Mouse (Mus musculus) c-Kit-positive CD71-positive TER-119-positive erythroid progenitor cells, embryonic 14.5 days (primary cell): ENCODE results near the gene Dyrk2.

Source experiments
- DNase-seq: peaks from one replicate; pipeline ENCODE4 v3.0.0-alpha.2; 2013; ENCODE audit warnings: low spot score

Gene Dyrk2

GRCm38 (mm10) chr10:118870201-118870980, at the start of gene Dyrk2:
Dyrk2 (minus strand) TSS chr10:118870209.
- no peak for DNase-seq

GRCm38 (mm10) chr10:118902625-118903024, 32.6 kb upstream of the Dyrk2 start:
- DNase-seq, result no peak

GRCm38 (mm10) chr10:118893645-118894044, 23.6 kb upstream of the Dyrk2 start:
- no peak for DNase-seq

- no peak for DNase-seq
Measured at GRCm38 (mm10) chr10:118884126-118884525, 14.1 kb upstream of the Dyrk2 start.

- no peak for DNase-seq
Measured at GRCm38 (mm10) chr10:118883317-118883716, 13.3 kb upstream of the Dyrk2 start.

- no peak for DNase-seq
Measured at GRCm38 (mm10) chr10:118882258-118882885, 12.4 kb upstream of the Dyrk2 start.

GRCm38 (mm10) chr10:118880776-118881175, 10.8 kb upstream of the Dyrk2 start:
- no peak for DNase-seq

- DNase-seq, result no peak
Measured at GRCm38 (mm10) chr10:118872196-118872595, 2.2 kb upstream of the Dyrk2 start.

GRCm38 (mm10) chr10:118869591-118870001, 413 bp downstream of the Dyrk2 start:
- peak; percentile 52 for DNase-seq

GRCm38 (mm10) chr10:118868601-118869590, 1.1 kb downstream of the Dyrk2 start:
- DNase-seq, result peak; percentile 35

- DNase-seq, result no peak
Measured at GRCm38 (mm10) chr10:118867896-118868600, 2.0 kb downstream of the Dyrk2 start.

- no peak for DNase-seq
Measured at GRCm38 (mm10) chr10:118867304-118867895, 2.6 kb downstream of the Dyrk2 start.

- DNase-seq, result no peak
Measured at GRCm38 (mm10) chr10:118864976-118865375, 5.0 kb downstream of the Dyrk2 start.

GRCm38 (mm10) chr10:118863611-118864010, 6.4 kb downstream of the Dyrk2 start:
- DNase-seq, result no peak

- DNase-seq, result no peak
Measured at GRCm38 (mm10) chr10:118862233-118862632, 7.8 kb downstream of the Dyrk2 start.

GRCm38 (mm10) chr10:118861234-118862025, 8.6 kb downstream of the Dyrk2 start:
- DNase-seq, result no peak

- DNase-seq, result no peak
Measured at GRCm38 (mm10) chr10:118859655-118860054, 10.4 kb downstream of the Dyrk2 start.

- no peak for DNase-seq
Measured at GRCm38 (mm10) chr10:118854641-118855040, 15.4 kb downstream of the Dyrk2 start.

- no peak for DNase-seq
Measured at GRCm38 (mm10) chr10:118852554-118852953, 17.5 kb downstream of the Dyrk2 start.

- DNase-seq, result no peak
Measured at GRCm38 (mm10) chr10:118848501-118848900, 21.5 kb downstream of the Dyrk2 start.
